Mouse (Mus musculus) lung, embryonic 16.5 days (tissue): ENCODE data around the gene Epha6. TPM values are rescaled to one million over a fixed set of nuclear protein-coding genes. Genes with fewer than 3 reads are reported as not detected.

Experiments
- ATAC-seq: fragments of 200-750 bp; cut with Nextera tagmentation; 2 replicates; pipeline ENCODE4 v1.8.0; 2017; ENCODE audit warnings: low read depth, mild to moderate bottlenecking, moderate library complexity
- H3K27ac ChIP-seq: fragments of 300-500 bp; sonication (generic); 2 replicates; pipeline ENCODE4 v1.5.1; 2014; ENCODE audit warnings: mild to moderate bottlenecking, control low read depth, low read length
- H3K27me3 ChIP-seq: fragments of 300-500 bp; sonication (generic); 2 replicates; pipeline ENCODE4 v1.6.1; 2014; ENCODE audit warnings: low read depth, low read length, mixed read lengths; ENCODE audit not compliant: control insufficient read depth, insufficient read depth
- H3K36me3 ChIP-seq: fragments of 300-500 bp; sonication (generic); 2 replicates; pipeline ENCODE4 v1.6.1; 2014; ENCODE audit warnings: low read length; ENCODE audit not compliant: control insufficient read depth, insufficient read depth
- H3K4me1 ChIP-seq: fragments of 300-500 bp; sonication (generic); replicated peaks from 2 replicates; pipeline ENCODE4 v1.6.1; 2014; ENCODE audit warnings: low read length, mixed read lengths; ENCODE audit not compliant: control insufficient read depth, insufficient read depth
- H3K4me2 ChIP-seq: fragments of 300-500 bp; sonication (generic); 2 replicates; pipeline ENCODE4 v1.6.1; 2014; ENCODE audit warnings: low read depth, low read length, control low read depth
- H3K4me3 ChIP-seq: fragments of 300-500 bp; sonication (generic); 2 replicates; pipeline ENCODE4 v1.5.1; 2014; ENCODE audit warnings: mild to moderate bottlenecking, low read length, control low read depth
- H3K9ac ChIP-seq: fragments of 300-500 bp; sonication (generic); 2 replicates; pipeline ENCODE4 v1.6.1; 2014; ENCODE audit warnings: low read length, control low read depth
- H3K9me3 ChIP-seq: fragments of 300-500 bp; sonication (generic); 2 replicates; pipeline ENCODE4 v1.6.1; 2016; ENCODE audit warnings: low read length; ENCODE audit not compliant: control insufficient read depth
- WGBS: fragments of 180-500 bp; shearing (Covaris S2); extraction: QIAGEN DNeasy Blood & Tissue Kit; methylation state at CpG from one replicate; pipeline ENCODE4 v1.1.7; 2014; 5-methylcytosine and 5-hydroxymethylcytosine counted together
- polyA plus RNA-seq: library from polyadenylated mRNA; unstranded; fragments of >200 nt; fragmentation: Nextera tagmentation; extraction: Ambion mirVana; gene quantifications from 2 replicates; pipeline ENCODE4 v1.2.1, GENCODE M21; 2015

Gene Epha6
- polyA plus RNA-seq, 1 experiment from 2014 or later: not detected

DNA sequence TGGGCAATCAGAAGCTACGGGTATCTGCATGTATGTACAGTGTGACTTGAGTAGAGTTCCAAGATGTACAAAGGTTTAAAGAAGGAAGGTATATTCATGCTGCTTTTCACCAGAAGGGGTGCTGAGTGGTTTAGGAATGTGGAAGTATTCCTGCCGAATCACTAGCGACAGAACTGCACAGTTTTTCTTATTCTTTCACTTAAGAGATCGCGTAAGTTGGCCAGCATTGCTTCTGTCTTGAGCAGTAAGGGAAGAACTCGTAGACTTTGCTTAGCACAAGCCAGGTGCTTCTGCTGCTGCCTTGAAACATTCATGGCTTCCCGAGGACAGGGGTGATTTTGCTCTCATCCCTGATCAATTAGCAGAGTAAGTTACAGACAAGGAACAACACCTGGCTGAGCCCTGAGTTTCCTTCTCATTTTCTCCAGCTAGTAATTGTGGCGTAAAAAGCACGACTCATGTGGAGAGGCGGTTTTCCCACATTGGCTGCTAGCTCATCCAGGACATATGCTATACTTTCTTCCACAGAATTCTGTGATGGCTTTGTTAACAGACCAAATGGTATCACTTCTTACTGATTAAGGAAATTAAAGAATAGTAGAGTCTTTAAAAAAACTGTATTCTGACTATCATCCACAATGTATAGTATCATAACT lies 534.7 kb downstream of the Epha6 start:
- Histone ChIP-seq H3K4me2 (no peak overlapping the region), H3K9ac (no peak overlapping the region), H3K4me3 (no peak overlapping the region), H3K36me3 (no peaks in the 10 kb centered on the region), H3K4me1 (no peaks in the 10 kb centered on the region), H3K9me3 (no peaks in the 10 kb centered on the region), H3K27me3 (no peaks in the 10 kb centered on the region), H3K27ac (no peak overlapping the region)
- 79% methylated on average over 10 of the region's 10 CpGs for WGBS
- ATAC-seq: no peak

DNA sequence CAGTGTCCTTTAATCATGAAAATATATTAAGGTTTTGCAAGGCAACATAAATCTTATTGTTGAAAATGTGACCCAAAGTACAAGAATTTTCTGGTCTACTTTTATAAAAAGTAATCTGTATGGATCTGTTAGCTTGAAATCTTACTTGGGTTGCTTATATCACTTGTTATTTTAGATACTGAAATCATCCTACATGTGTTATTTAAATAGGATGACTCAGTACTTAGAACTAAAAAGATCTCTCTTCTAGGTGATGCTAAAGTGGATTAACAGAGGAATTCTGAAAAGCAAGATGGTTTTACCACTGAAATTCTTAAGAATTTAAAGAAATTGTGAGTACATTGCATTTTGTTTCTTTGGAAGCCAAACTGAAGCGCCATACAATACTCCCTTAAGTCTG lies 561.5 kb downstream of the Epha6 start:
- 61% methylated on average over 1 of the region's 1 CpGs for WGBS

DNA sequence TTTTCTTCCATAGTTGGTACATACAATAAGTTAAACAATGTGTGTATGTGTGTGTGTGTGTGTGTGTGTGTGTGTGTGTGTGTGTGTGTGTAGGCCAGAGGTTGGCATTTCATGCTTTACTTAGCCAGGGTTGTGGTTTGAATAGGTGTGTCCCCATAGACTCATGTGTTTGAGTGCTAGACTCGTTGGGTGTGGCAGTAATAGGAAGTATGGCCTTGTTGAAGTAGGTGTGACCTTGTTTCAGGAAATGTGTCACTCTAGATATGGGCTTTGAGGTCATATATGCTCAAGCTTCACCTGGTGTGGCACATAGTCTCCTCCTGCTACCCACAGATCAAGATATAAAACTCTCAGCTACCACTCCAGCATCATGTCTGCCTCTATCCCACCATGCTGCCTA lies 577.0 kb downstream of the Epha6 start:
- WGBS: 33% methylated on average over 1 of the region's 1 CpGs
- Histone ChIP-seq H3K27me3 (no peaks in the 10 kb centered on the region), H3K27ac (no peak overlapping the region), H3K9me3 (no peaks in the 10 kb centered on the region), H3K4me1 (no peaks in the 10 kb centered on the region), H3K9ac (no peak overlapping the region), H3K4me2 (no peak overlapping the region), H3K36me3 (no peaks in the 10 kb centered on the region), H3K4me3 (no peak overlapping the region)
- no peak for ATAC-seq

More for the DNA sequence above, 561.5 kb downstream of the Epha6 start:
- Histone ChIP-seq H3K36me3 (no peaks in the 10 kb centered on the region), H3K27ac (no peak overlapping the region), H3K4me1 (no peaks in the 10 kb centered on the region), H3K4me3 (no peak overlapping the region), H3K9ac (no peak overlapping the region), H3K4me2 (no peak overlapping the region), H3K9me3 (no peaks in the 10 kb centered on the region), H3K27me3 (no peaks in the 10 kb centered on the region)
- ATAC-seq: no peak

DNA sequence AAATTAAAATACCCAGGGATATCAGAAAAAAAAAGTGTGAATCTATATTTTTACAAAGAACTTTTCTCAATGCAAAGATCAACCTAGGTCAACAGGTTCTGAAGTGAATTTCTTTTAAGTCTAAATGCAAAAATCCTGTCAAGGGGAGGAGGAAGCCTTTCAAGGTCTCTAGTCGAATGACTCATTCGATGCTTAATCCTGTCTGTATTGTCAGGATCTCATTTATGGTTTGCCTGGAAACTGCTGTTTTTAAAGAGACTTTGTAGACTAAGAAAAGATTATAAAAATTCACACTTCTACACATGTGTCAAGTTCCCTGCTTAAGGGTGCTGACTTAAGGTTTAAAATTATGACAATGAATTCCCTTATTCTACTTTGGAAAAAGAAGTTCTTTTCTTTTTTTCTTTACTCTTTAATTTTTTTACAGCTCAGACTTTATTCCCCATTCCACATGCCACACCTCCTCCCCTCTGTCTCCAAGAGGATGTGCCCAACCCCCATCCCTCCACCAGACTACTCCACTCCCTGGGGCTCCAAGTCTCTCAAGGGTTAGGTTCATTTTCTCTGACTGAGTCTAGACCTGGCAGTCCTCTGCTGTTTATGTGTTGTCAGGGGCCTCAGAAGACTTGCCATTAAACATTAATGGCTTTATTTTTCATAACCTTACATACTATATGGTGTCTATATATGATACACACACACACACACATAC lies 598.3 kb downstream of the Epha6 start:
- no peak overlapping the region for H3K27ac ChIP-seq
- H3K4me2 ChIP-seq: no peak overlapping the region
- H3K9me3 ChIP-seq: no peaks in the 10 kb centered on the region
- H3K4me1 ChIP-seq: no peaks in the 10 kb centered on the region
- H3K4me3 ChIP-seq: no peak overlapping the region
- no peak for ATAC-seq
- no peaks in the 10 kb centered on the region for H3K27me3 ChIP-seq
- no peaks in the 10 kb centered on the region for H3K36me3 ChIP-seq
- H3K9ac ChIP-seq: no peak overlapping the region
- 68% methylated on average over 2 of the region's 2 CpGs for WGBS

DNA sequence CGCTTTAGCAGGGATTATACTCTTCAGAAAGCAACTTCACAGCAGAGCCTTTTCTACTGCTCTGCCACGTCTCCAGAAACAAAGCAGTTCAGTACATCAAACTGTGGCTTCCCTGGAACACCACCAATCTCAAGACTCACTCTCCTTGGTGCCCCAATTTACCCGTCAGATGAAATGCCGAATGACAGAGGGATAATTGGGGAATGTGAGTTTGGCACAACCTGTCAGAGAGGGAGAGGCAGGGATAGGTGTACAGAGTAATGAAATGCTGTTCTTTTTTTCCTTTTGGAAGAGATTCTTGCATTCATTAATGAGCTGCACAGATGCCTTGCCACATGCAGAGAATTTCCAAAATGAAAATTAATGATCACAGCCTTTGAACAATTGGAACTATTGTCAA lies 635.5 kb downstream of the Epha6 start:
- Histone ChIP-seq H3K27me3 (no peaks in the 10 kb centered on the region), H3K36me3 (no peaks in the 10 kb centered on the region), H3K4me3 (no peak overlapping the region), H3K9me3 (no peaks in the 10 kb centered on the region), H3K27ac (no peak overlapping the region), H3K4me1 (no peaks in the 10 kb centered on the region), H3K9ac (no peak overlapping the region), H3K4me2 (no peak overlapping the region)
- WGBS: 55% methylated on average over 4 of the region's 4 CpGs
- no peak for ATAC-seq

DNA sequence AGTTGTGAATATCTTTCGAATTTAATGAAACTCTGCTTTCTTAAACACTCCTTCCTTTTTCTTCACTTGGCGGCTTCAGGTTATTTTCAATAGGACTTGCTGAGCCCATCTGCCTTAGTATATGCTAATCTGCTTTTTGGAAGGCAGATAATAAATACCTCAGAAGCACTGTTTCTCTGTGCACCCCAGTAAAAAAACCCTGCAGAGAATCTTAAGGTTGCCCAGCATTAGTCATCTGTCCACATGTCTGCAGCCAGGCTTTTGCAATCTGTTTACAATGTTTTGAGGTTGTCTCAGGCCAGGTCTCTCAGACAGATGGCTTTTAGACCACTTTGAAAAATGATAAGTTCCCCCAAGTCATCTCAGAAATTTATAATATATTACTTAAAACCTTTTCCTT lies 649.6 kb downstream of the Epha6 start:
- no peaks in the 10 kb centered on the region for H3K27me3 ChIP-seq
- no peak overlapping the region for H3K27ac ChIP-seq
- no peaks in the 10 kb centered on the region for H3K36me3 ChIP-seq
- no peak overlapping the region for H3K4me3 ChIP-seq
- H3K4me2 ChIP-seq: no peak overlapping the region
- no peak overlapping the region for H3K9ac ChIP-seq
- no peak for ATAC-seq
- H3K9me3 ChIP-seq: no peaks in the 10 kb centered on the region
- WGBS: 75% methylated on average over 2 of the region's 2 CpGs
- H3K4me1 ChIP-seq: no peaks in the 10 kb centered on the region

DNA sequence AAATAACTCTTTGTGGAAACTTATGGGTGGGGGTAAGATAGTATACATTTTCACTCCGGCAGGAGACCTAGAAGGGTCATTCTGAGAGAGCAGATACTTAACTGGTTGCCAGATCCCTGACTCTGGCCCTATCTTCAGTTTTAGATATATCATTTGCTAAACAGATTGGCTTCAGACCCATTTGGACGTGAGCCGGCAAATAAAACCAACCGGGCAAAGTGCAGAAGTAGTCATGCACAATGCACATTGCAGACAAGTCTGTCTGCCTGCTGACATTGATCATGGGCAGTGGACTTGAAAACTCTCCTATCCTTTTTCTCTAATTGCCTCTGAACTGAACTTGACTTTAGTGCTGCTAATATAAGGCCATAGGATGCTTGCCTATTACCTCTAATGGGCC lies 681.6 kb downstream of the Epha6 start:
- Histone ChIP-seq H3K9ac (no peak overlapping the region), H3K27me3 (no peaks in the 10 kb centered on the region), H3K27ac (no peak overlapping the region), H3K9me3 (no peaks in the 10 kb centered on the region), H3K4me1 (no peaks in the 10 kb centered on the region), H3K4me3 (no peak overlapping the region), H3K4me2 (no peak overlapping the region), H3K36me3 (no peaks in the 10 kb centered on the region)
- no peak for ATAC-seq
- WGBS: 74% methylated on average over 4 of the region's 4 CpGs

DNA sequence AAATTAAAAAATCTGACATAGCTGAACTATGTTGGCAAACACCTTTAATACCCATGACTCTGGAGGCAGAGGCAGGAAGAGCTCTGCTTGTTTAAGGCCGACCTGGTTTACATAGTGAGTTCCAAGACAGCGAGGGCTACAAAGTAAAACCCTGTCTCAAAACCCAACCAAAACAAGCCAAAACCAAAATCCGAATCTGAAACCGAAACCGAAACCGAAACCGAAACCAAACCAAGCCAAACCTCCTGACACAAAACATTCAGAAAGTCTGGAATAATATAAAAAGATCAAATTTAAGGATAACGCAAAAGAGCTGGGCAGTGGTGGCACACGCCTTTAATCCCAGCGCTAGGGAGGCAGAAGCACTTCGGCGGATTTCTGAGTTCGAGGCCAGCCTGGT lies 725.3 kb downstream of the Epha6 start:
- WGBS: 93% methylated on average over 13 of the region's 13 CpGs
- Histone ChIP-seq H3K36me3 (no peaks in the 10 kb centered on the region), H3K27me3 (no peaks in the 10 kb centered on the region), H3K27ac (no peak overlapping the region), H3K4me2 (no peak overlapping the region), H3K4me1 (no peaks in the 10 kb centered on the region), H3K4me3 (no peak overlapping the region), H3K9me3 (peaks cover 2% of the 10 kb centered on the region; the same call in 1 of the 2 replicates), H3K9ac (no peak overlapping the region)
- no peak for ATAC-seq

DNA sequence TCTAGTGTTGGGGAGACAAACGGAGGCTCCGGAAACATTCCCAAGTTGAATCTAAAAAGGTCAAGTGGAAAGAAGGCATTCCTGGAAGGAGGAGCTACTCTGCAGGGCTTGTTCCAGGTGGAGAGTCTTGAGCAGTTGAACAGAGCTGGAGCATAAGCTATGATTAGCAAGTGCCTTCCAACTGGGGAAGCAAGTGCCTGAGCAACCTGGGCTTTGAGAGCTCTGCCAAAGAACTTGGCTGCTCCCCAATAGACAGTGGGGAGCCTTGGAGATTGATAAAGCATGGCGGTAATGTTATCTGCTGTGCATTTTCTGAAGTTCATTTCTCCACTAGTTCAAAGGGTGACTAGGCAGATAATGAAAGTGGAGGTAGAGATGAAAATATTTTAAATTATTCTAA lies 733.5 kb downstream of the Epha6 start:
- WGBS: 85% methylated on average over 3 of the region's 3 CpGs

More for the DNA sequence above, 733.5 kb downstream of the Epha6 start:
- no peaks in the 10 kb centered on the region for H3K9me3 ChIP-seq
- no peak overlapping the region for H3K4me2 ChIP-seq
- H3K27ac ChIP-seq: no peak overlapping the region
- H3K27me3 ChIP-seq: no peaks in the 10 kb centered on the region
- no peaks in the 10 kb centered on the region for H3K4me1 ChIP-seq
- no peak overlapping the region for H3K4me3 ChIP-seq
- no peak for ATAC-seq
- no peak overlapping the region for H3K9ac ChIP-seq
- H3K36me3 ChIP-seq: no peaks in the 10 kb centered on the region
